Mouse (Mus musculus) lung, embryonic 15.5 days (tissue): Measurements from ENCODE around the gene Ethe1. TPM values are rescaled to one million over a fixed set of nuclear protein-coding genes. Genes with fewer than 3 reads are reported as not detected.

Experiments
- ATAC-seq: fragments of 200-750 bp; cut with Nextera tagmentation; 2 replicates; pipeline ENCODE4 v1.8.0; 2017; ENCODE audit warnings: moderate number of reproducible peaks, borderline replicate concordance; ENCODE audit not compliant: low FRiP score, low TSS enrichment; ENCODE audit errors: extremely low read depth
- H3K27ac ChIP-seq: fragments of 300-500 bp; sonication (generic); 2 replicates; pipeline ENCODE4 v1.5.1; 2015; ENCODE audit warnings: moderate library complexity, mild to moderate bottlenecking, inconsistent platforms
- H3K27me3 ChIP-seq: fragments of 300-500 bp; sonication (generic); 2 replicates; pipeline ENCODE4 v1.6.1; 2015; ENCODE audit warnings: inconsistent platforms
- H3K36me3 ChIP-seq: fragments of 300-500 bp; sonication (generic); 2 replicates; pipeline ENCODE4 v1.6.1; 2015; ENCODE audit warnings: inconsistent platforms
- H3K4me1 ChIP-seq: fragments of 300-500 bp; sonication (generic); 2 replicates; pipeline ENCODE4 v1.6.1; 2015; ENCODE audit warnings: inconsistent platforms
- H3K4me2 ChIP-seq: fragments of 300-500 bp; sonication (generic); 2 replicates; pipeline ENCODE4 v1.6.1; 2015; ENCODE audit warnings: inconsistent platforms, mild to moderate bottlenecking, moderate library complexity
- H3K4me3 ChIP-seq: fragments of 300-500 bp; sonication (generic); 2 replicates; pipeline ENCODE4 v1.5.1; 2015; ENCODE audit warnings: mild to moderate bottlenecking, inconsistent platforms
- H3K9ac ChIP-seq: fragments of 300-500 bp; sonication (generic); 2 replicates; pipeline ENCODE4 v1.6.1; 2015; ENCODE audit warnings: inconsistent platforms
- H3K9me3 ChIP-seq: fragments of 300-500 bp; sonication (generic); 2 replicates; pipeline ENCODE4 v1.6.1; 2016; ENCODE audit warnings: inconsistent platforms
- WGBS: fragments of 180-500 bp; shearing (Covaris S2); methylation state at CpG from one replicate; pipeline ENCODE4 v1.1.7; 2015; 5-methylcytosine and 5-hydroxymethylcytosine counted together
- polyA plus RNA-seq: library from polyadenylated mRNA; unstranded; fragments of >200 nt; fragmentation: Nextera tagmentation; extraction: Ambion mirVana; gene quantifications from 2 replicates; pipeline ENCODE4 v1.2.1, GENCODE M21; 2015

Gene Ethe1
- polyA plus RNA-seq, 1 experiment from 2014 or later = 23.8 TPM

DNA sequence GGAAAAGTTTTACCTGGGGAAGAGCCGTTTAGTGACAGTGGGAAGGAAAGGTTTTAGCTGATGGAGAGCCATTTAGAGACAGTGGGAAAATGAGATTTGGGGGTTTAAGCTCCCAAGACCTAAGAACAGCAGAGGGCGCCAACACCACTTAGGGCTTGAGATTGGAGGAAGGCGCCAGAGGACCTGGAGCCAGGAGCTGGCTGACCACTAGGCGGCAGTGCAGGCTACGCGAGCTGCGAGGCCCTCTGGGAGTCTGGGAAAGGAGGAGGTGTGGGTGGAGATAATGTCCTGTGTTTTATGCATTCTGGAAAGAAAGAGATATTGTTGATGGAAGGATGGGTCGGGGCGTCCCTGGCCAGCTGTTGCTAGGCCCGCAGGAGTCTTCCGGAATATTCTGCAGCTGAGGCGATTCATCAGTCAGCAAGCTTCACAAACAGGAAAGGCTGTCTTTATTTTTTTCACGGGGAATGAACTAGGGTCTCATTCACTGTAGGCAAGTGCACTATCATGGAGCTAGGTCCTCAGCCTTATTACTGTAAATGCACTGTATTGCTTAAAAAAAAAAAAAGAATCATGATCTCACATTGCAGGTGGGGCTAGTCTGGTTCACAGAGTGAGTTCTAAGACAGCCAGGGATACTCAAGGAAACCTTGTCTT lies 13.7 kb downstream of the Ethe1 start:
- ATAC-seq = peak; percentile 86
- H3K9ac ChIP-seq = no peak overlapping the region
- WGBS = 4% methylated on average over 13 of the region's 13 CpGs

DNA sequence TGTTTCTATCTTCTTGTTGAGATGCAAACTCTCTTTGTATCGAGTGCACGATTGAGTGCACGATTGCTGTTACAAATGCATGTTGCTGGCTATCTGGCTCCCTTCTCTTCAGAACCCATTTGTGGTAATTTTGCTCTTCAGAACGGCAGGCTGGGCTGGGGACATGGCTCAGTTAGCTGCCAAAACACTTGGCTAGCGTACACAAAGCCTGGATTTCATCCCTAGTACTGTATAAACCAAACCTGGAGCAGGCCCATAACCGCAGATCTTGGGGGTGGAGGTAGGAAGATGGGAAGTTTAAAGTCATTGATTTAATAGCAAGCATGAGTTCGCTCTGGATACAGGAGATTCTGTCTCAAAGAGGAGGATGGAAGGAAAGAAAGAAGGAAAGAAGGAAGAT lies 18.2 kb downstream of the Ethe1 start:
- no peak for ATAC-seq
- H3K4me3 ChIP-seq = no peak overlapping the region

More for the DNA sequence above, 13.7 kb downstream of the Ethe1 start:
- no peaks in the 10 kb centered on the region for H3K4me1 ChIP-seq
- H3K4me3 ChIP-seq = no peak overlapping the region
- no peaks in the 10 kb centered on the region for H3K9me3 ChIP-seq
- peak overlapping the region; percentile 38; the same call in 1 of the 2 replicates for H3K4me2 ChIP-seq
- no peaks in the 10 kb centered on the region for H3K27me3 ChIP-seq
- H3K36me3 ChIP-seq = no peaks in the 10 kb centered on the region
- H3K27ac ChIP-seq = no peak overlapping the region

DNA sequence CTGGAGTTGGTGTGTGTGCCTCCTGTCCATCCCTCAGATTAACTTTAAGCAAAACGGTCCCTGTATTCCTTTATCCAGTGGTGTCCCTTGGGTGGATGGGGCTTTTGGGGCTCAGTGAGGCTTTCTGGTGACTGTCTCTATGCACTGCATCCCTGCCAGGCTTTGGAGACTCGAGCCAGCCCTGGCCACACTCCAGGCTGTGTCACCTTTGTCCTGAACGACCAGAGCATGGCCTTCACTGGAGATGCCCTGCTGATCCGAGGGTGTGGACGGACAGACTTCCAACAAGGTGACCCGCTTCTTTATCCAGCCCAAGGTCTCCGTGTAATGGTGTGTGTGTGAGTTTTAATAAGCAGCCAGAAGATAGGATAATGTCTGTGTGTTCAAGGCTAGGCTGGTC lies 18.7 kb downstream of the Ethe1 start:
- H3K4me2 ChIP-seq = no peak overlapping the region
- no peak for ATAC-seq
- H3K27ac ChIP-seq = no peak overlapping the region
- peaks cover 16% of the 10 kb centered on the region for H3K27me3 ChIP-seq
- no peaks in the 10 kb centered on the region for H3K9me3 ChIP-seq
- no peak overlapping the region for H3K9ac ChIP-seq
- H3K36me3 ChIP-seq = no peaks in the 10 kb centered on the region
- 73% methylated on average over 7 of the region's 7 CpGs for WGBS
- H3K4me3 ChIP-seq = no peak overlapping the region
- H3K4me1 ChIP-seq = peaks cover 8% of the 10 kb centered on the region

More for the DNA sequence above, 18.2 kb downstream of the Ethe1 start:
- H3K4me2 ChIP-seq = no peak overlapping the region
- peaks cover 6% of the 10 kb centered on the region for H3K4me1 ChIP-seq
- 78% methylated on average over 7 of the region's 7 CpGs for WGBS
- no peak overlapping the region for H3K9ac ChIP-seq
- H3K27me3 ChIP-seq = peaks cover 11% of the 10 kb centered on the region
- no peaks in the 10 kb centered on the region for H3K36me3 ChIP-seq
- H3K27ac ChIP-seq = 0 out of 2 replicates have a peak overlapping the region, but pooled peaks have one; percentile 15
- H3K9me3 ChIP-seq = no peaks in the 10 kb centered on the region

DNA sequence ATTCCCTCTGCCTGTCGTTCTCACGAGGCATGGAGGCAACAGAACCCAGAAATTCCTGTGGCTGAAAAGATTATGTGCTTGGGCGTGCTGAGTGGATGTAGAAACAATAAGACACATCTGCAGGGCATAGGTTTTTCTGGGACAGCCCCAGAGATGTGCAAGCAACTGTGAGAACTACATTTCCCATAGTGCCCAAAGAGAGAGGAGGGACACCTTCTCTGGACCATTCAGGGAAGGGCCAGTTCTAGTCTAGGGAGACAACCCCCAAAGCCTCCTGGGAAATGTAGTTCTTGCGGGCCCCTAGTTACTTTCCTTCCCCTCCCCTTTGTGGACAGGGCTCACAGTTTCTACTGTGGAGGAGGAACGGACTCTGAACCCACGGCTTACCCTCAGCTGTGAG lies 20.7 kb downstream of the Ethe1 start:
- peaks cover 35% of the 10 kb centered on the region for H3K27me3 ChIP-seq
- 46% methylated on average over 6 of the region's 6 CpGs for WGBS
- no peak overlapping the region for H3K4me3 ChIP-seq
- H3K9ac ChIP-seq = no peak overlapping the region
- H3K36me3 ChIP-seq = no peaks in the 10 kb centered on the region
- H3K27ac ChIP-seq = no peak overlapping the region
- H3K4me2 ChIP-seq = no peak overlapping the region
- peaks cover 16% of the 10 kb centered on the region for H3K4me1 ChIP-seq
- H3K9me3 ChIP-seq = no peaks in the 10 kb centered on the region
- ATAC-seq = peak; percentile 28; the same call in 1 of the 2 replicates

DNA sequence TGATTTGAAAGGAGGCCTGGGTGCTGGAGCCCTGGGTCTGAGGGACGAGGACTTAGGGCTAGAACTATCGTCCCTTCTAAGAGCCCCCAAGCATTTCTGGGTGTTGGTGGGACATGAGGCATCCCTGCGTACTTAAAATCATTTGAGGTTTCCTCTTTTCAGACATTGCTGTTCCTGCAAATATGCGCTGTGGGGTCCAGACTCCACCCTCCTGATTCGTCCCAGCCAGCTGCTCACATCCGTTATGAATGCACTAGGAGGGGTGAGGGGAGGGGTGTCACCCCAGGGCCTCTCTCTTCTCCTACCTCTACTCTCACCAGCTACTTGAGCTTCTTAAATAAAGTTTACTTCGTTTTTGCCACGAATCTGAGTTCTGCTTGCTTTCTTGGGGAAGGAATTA lies 21.2 kb downstream of the Ethe1 start:
- no peak overlapping the region for H3K27ac ChIP-seq
- peaks cover 40% of the 10 kb centered on the region for H3K27me3 ChIP-seq
- 75% methylated on average over 8 of the region's 8 CpGs for WGBS

DNA sequence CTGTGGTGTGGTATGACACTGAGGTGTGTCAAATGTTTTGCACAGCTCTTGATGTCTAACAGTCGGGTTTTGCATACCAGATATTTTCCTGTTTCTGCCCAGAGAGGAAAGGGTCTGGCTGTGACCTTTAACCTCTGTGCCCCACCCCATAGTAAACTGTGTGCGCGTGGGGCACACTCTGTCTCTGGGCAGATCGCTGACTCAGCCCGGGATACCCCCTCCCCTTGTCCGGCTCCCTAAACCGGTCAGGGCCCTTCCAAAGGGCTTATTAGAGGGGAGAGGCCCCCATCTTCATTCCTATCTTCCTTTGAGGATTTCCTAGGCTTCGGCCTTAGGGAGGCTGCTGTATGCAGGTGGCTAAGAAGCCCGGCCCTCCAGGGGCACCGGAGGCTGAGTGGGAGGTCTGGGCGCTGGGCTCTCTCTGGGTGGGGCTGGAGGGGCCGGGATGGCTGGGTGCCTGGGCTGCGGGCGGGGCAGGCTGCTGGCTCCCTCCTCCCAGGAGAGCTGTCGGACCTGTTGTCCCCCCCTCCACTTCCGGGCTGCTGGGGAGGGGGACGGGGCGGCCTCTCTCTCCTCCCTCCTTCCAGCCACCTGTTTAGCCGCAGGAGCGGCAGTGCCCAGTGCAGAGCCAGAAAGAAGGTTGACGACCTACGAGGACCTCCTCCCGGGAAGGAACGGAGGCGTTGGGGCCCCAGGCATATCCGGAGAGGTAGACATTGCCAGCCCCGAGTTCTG lies 23.0 kb downstream of the Ethe1 start, which contains the start of gene Phldb3:
Phldb3 (plus strand) TSS at position 620 of the 735 bp plus-strand sequence.
- 3% methylated on average over 23 of the region's 27 CpGs for WGBS
- Histone ChIP-seq H3K36me3 (no peaks in the 10 kb centered on the region), H3K4me1 (peaks cover 16% of the 10 kb centered on the region), H3K9ac (peak within 1 kb of the TSS; percentile 25), H3K4me3 (peak within 1 kb of the TSS; percentile 44), H3K9me3 (no peaks in the 10 kb centered on the region), H3K27ac (peak within 1 kb of the TSS; percentile 39), H3K27me3 (peaks cover 41% of the 10 kb centered on the region), H3K4me2 (peak within 1 kb of the TSS; percentile 79)
- ATAC-seq = peak; percentile 66

More for the DNA sequence above, 21.2 kb downstream of the Ethe1 start:
- peaks cover 16% of the 10 kb centered on the region for H3K4me1 ChIP-seq
- no peaks in the 10 kb centered on the region for H3K9me3 ChIP-seq
- H3K36me3 ChIP-seq = no peaks in the 10 kb centered on the region
- H3K9ac ChIP-seq = no peak overlapping the region
- no peak for ATAC-seq
- no peak overlapping the region for H3K4me3 ChIP-seq
- H3K4me2 ChIP-seq = no peak overlapping the region

DNA sequence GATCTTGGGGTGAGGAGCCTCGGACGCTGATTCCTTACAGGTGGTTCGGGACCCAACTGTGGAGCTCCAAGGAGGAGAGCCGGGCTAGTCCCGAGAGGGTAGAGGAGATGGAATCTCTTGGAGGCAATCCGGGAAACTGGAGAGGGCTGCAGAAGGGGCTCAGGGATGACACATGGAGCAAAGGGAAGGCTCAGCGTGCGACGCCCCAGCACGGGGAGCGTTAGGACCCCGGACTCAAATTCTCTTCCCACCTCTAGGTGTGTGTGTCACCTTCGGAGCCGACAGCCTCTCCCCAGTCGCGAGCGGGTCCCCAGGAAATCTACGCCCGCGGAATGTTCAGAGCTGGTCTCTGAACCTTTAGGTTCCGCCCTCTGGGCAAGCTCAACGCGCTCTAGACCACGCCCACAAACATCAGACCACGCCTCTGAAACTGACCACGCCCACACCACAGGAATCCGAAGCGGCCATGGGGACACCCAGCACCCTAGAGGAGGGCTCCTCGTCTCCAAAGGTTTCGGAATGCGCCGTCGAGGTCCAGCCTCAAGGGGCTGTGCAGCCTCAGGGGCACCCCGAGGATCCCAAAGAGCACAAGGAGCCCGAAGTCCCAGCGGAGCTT lies 23.6 kb downstream of the Ethe1 start:
- Histone ChIP-seq H3K4me3 (peak overlapping the region; percentile 44), H3K4me2 (peak overlapping the region; percentile 79), H3K27ac (peak overlapping the region; percentile 39), H3K9me3 (no peaks in the 10 kb centered on the region), H3K36me3 (no peaks in the 10 kb centered on the region), H3K27me3 (peaks cover 41% of the 10 kb centered on the region), H3K4me1 (peaks cover 16% of the 10 kb centered on the region), H3K9ac (peak overlapping the region; percentile 25)
- WGBS = under 1% methylated on average over 36 of the region's 36 CpGs
- peak; percentile 77 for ATAC-seq

DNA sequence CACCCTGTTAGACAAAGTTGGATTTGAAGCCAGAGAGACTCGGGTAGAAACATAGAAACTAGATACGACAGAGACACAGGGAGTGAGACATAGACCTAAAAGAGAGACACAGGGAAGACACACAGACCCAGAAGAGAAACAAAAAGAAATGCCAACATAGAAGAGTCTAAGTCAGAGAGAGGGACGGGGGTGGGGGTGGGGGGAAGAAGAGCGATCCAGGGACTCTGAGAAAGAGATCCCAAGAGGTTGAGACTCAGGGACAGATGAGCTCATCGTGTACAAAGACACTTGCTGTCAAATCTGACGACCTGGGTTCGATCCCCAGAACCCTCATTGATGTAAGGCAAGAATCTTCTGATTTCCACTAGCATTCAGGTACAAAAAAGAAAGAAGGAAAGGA lies 24.4 kb downstream of the Ethe1 start:
- H3K27me3 ChIP-seq = peaks cover 41% of the 10 kb centered on the region
- no peaks in the 10 kb centered on the region for H3K9me3 ChIP-seq
- H3K36me3 ChIP-seq = no peaks in the 10 kb centered on the region
- peak overlapping the region; percentile 79 for H3K4me2 ChIP-seq
- peaks cover 16% of the 10 kb centered on the region for H3K4me1 ChIP-seq
- no peak for ATAC-seq
- peak overlapping the region; percentile 44 for H3K4me3 ChIP-seq
- H3K9ac ChIP-seq = peak overlapping the region; percentile 25
- no peak overlapping the region for H3K27ac ChIP-seq
- WGBS = 14% methylated on average over 7 of the region's 7 CpGs

DNA sequence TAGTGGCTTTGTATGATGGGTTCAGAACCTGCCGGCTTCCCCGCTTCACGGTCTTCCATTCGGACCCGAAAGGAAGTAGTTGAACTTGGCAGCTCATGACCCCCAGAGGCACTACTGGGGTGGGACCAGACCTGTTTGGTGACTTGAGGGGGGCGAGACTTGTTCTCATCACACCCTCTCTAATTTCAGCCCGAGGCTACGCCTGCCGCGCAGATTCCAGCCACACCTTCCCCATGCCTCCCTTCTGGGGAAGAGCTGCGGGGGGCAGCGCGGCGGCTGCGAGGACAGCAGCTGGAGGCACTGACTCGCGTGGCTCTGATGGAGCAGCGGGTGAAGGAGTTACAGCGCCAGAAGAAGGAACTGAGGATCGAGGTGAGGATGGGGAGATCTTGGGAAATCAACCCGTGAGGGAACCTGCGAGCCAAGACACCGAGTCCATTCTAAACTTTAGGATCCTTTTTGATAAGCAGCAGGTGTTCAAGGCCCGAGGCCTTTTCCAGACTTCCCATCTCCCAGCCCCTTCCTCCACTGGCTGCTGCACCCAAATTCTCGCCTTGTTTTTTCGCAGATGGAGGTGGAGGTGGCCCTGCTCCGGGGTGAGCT lies 25.1 kb downstream of the Ethe1 start:
- no peak for ATAC-seq
- no peaks in the 10 kb centered on the region for H3K36me3 ChIP-seq
- H3K4me2 ChIP-seq = peak overlapping the region; percentile 79
- 6% methylated on average over 27 of the region's 27 CpGs for WGBS
- no peak overlapping the region for H3K27ac ChIP-seq
- peaks cover 16% of the 10 kb centered on the region for H3K4me1 ChIP-seq
- H3K9me3 ChIP-seq = no peaks in the 10 kb centered on the region
- 0 out of 2 replicates have a peak overlapping the region, but pooled peaks have one; percentile 13 for H3K9ac ChIP-seq
- H3K27me3 ChIP-seq = peaks cover 41% of the 10 kb centered on the region
- peak overlapping the region; percentile 23 for H3K4me3 ChIP-seq

DNA sequence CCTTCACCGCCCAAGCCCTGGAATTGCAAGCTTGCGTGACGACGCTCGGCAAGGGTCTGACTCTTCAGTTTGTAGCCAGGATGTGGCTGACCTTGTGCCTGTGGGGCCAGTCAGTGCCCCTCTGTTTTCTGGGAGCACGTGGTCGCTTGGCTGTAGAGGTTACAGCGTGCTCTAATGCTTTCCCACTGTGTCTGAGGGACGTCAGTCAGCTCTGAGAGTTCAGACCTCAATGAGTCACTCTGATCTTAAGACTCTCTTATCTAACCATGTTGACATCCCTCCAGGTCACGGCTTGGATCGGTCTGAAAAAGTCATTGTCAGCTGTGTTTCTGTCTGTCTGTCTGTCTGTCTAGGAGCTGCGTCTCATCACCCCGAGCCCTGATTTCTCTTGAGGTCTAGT lies 27.5 kb downstream of the Ethe1 start:
- ATAC-seq = no peak
- peaks cover 16% of the 10 kb centered on the region for H3K4me1 ChIP-seq
- WGBS = 50% methylated on average over 13 of the region's 13 CpGs
- H3K27me3 ChIP-seq = peaks cover 37% of the 10 kb centered on the region
- H3K4me3 ChIP-seq = no peak overlapping the region
- H3K36me3 ChIP-seq = no peaks in the 10 kb centered on the region
- no peaks in the 10 kb centered on the region for H3K9me3 ChIP-seq
- H3K27ac ChIP-seq = no peak overlapping the region
- H3K9ac ChIP-seq = no peak overlapping the region
- H3K4me2 ChIP-seq = no peak overlapping the region

DNA sequence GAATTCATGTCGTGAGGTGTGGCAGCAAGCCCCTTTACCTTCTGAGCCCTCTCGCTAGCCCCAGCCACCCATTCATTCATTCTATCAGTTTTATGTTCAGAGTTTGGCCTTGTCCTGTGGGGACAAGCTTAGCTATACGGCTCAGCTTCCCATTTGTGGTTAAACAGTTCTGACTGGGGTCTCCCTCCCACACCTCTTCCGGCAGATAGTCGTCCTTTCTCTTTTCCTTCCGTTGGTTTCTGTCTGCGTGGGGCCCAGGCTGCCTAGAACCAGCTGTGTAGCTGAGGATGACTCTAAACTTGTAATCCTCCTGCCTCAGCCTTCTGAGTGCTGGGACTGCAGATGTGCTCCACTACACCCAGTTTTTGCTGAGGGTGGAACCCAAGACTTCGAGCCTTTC lies 30.4 kb downstream of the Ethe1 start:
- H3K4me2 ChIP-seq = no peak overlapping the region
- peaks cover 9% of the 10 kb centered on the region for H3K27me3 ChIP-seq
- H3K4me1 ChIP-seq = peaks cover under 1% of the 10 kb centered on the region
- WGBS = 73% methylated on average over 8 of the region's 8 CpGs
- no peak overlapping the region for H3K27ac ChIP-seq
- no peak overlapping the region for H3K9ac ChIP-seq
- no peak for ATAC-seq
- no peaks in the 10 kb centered on the region for H3K9me3 ChIP-seq
- H3K36me3 ChIP-seq = no peaks in the 10 kb centered on the region
- H3K4me3 ChIP-seq = no peak overlapping the region
